Mouse (Mus musculus): Measurements from ENCODE around the gene Rasgrp3.
"Not testable (repeated sequence)": the region's sequence is repeated elsewhere in the genome, so short reads cannot be mapped to it uniquely, and the experiment has no call there.

The Rasgrp3 gene

DNA sequence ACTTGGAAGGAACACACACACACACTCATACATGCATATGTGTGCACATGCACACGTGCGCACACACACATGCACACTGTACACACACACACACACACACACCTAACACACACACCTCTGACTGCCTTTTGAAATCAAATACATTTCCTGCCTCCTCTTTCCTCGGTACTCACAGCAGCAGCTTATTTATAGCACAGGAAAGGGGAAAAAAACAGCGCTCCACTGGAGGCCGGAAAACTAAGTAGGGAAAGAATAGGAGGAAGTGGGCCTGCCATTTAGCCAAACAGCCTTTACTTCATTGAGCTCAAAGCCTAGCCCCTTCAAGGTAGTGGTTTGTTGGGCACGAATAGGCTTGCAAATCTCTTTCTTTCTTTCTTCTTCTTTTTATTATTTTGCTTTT, at the start of gene Rasgrp3:
TSS of gene Rasgrp3 (plus strand) at position 298 of the 400 bp plus-strand sequence.
- no peak for DNase-seq (ENCODE audit: low spot score)

DNA sequence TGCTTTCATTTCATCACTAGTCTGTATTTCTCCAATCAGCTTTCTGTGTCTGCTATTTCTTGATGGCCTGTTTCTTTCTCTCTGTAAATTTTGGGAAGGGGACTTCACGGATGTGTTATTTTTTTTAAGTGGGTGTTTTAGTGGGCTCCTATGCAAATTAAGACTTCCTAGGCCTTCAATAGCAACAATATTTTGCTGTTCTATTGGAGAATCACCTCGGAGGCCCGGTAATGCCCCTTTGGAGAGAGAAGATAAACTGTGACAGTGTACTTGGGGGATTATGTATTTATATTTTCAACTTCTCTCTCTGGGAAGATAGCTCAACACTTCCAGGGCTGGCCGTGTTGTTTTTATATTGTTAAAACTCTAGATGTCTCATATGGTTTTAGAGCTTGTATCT, 47.3 kb upstream of the Rasgrp3 start:
- DNase-seq (ENCODE audit: low spot score), result no peak

DNA sequence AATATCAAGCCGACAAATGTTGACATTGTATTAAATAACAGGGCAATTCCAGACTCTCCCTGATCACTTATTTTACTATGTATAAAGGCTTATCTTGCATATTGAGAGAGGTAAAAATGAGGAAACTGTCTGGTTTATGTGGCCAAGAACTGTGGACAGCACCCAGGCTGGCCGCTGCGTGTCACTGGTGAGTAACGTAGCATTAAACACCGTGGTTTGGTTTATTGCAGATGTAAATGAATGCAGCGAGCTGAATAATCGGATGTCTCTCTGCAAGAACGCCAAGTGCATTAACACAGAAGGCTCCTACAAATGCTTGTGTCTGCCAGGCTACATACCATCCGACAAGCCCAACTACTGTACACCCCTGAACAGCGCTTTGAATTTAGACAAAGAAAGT, 45.6 kb upstream of the Rasgrp3 start:
- DNase-seq (ENCODE audit: low spot score), result no peak

DNA sequence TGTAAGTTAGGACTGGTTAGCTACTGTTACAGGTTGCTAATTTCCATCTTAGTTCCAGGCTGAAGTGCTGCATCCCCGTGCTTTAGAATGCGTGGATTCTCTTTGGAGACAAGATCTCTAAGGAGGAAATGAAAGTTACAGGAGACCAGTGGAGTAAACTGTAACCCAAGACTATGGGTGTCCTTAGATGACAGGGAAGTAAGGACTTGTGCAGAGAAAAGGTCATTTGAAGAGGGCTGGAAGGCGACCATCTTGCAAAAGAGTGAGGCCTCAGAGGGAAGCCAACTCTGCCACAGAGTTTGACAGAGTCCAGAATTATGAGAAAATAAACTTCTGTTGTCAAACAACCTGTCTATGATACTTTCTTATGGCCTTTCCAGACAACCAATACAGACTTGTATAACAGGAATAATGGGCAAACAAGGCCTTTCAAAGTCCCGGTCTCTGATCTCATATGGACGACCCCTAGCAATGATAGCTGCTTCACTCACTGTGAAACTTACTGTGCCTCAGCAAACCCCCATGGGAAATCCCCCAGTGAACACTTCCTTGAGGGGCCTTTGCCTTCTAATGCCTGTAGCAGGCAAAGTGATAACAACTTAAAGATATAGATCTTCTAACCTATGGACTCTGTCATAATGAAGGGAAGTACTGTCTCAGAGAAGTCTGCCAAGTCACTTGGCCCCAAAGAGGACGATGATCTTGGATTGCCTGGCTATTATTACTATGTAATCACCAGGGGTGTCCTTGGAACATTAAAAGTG, 44.1 kb upstream of the Rasgrp3 start:
- no peak for DNase-seq (ENCODE audit: low spot score)

DNA sequence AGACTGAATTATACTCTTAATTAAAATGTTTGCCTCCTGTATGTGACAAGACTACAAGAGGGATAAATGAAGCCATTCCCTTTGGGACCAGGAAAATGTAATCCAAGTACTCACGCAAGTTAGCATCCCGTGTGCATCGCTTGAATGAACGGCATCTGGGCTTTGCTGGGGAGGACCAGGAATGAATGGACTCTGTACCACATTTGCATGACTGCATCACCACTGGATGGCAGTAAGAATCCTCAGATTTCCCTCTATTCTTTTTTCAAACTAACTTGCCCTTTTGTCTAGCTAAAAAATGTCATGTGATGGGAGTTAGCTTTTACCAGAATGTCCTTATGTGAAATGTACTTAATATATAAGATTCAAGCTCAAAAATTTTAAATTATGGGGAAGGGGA, 29.3 kb upstream of the Rasgrp3 start:
- no peak for DNase-seq (ENCODE audit: low spot score)

DNA sequence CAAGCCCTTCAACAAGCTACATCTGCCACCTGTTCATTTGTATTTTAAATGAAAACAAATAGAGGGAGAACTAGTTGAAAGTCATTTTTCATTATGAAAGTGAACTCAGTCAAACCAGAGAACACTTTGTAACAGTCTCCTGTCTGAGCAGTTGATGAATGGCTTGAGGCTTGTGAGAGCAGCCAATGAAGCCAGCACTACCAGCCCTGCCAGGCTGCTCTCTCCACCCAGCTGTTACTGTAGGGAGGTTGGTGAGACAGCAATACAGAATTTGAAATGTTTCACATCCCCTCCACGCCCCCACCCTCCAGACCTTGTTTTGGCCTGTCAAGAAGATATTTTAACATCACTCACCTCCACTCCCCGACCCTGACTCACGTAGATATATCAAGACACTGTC, 18.8 kb upstream of the Rasgrp3 start:
- no peak for DNase-seq (ENCODE audit: low spot score)

DNA sequence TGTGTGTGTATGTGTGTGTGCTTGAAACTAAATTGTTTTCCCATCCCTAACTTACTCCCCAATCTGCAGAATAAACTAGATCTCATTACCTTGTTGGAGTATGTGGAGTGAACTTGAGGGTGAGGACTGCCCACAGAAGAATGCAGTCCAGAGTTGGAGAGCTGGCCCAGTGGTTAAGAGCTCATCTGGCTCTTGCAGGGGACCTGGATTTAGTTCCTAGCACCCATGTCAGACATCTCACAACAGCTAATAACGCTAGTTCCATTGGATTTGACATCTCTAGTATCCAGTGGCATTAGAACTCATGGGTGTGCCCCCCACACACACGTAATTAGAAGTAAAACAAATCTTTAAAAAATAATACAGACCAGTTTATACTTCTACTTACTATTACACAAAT, 1.5 kb upstream of the Rasgrp3 start:
- no peak for DNase-seq (ENCODE audit: low spot score)

DNA sequence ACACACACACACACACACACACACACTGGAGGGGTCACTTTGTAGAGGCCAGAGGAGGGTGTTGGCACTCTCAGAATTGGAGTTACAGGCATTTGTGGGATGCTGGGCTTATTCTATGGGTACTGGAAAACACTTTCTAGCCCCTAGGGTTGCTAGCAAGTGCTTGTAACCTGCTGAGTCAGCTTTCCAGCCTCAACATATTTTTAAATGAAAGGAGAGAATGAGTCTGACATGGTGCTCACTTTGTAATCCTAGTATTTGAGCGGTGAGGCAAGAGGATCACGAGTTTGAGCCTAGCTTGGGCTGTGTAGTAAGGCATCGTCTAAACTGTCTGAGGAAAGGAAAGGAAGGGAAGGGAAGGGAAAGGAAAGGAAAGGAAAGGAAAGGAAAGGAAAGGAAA, 825 bp upstream of the Rasgrp3 start:
- no peak for DNase-seq (ENCODE audit: low spot score)

DNA sequence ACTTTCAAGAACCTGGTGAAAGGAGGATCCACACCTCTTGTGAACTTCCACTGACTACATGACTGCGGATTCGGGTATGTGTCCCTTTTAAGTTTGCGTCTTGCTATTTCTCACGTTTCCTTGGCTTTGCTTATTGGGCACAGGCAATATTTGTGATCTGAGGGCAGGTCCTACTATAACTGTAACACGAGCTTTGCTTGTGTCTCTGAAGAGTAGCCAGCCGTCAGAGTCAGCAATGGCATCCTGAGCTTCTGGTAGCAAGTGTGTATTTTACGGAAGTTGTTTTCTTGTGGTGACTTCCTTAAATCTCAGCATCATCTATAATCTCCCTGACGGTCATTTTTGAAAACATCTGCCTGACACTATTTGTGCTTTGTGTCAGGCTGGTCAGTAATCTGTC, 399 bp downstream of the Rasgrp3 start:
- DNase-seq (ENCODE audit: low spot score), result no peak

DNA sequence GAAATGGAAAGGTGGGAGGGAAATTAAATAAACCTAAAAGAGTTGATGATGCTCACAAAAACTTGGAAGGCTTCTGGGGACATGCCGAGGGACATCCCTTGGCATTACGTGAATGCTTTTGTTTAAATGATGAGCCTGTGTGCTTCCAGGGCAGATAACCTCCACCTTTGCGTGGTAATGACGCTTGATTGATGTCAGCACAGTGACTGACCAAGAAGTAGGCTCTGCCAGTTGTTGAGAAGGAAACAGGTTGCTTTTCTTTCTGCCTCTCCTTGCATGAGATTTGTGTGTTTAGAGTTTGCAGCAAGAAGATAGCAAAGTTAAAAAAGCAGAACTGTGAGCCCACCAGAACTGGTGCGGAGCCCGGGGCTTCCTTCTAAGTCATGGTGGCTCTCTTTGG, 1.1 kb downstream of the Rasgrp3 start:
- no peak for DNase-seq (ENCODE audit: low spot score)

DNA sequence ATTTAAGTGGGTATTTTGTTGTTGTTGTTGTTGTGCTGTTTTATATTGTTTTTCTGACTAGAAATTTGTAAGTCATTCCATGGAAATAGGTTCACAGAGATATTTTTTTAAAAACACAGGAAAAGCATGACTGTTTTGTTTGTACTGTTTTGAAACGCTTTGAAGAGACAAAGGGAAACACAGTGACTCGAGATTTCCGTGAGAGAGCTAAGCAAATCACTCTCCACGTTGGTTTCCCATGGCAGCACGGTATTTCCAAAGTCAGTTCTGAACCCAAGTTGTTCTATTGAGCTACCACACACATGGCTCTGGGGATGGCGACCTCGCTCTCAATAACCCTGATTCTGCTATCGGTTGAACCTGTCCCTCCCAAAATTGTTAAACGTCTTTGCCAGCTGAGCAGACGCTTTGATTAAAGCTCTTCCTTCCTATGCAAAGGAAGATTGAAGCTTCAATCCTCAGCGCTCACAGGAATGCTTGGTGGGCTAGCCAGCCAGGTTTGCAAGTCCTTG, 1.6 kb downstream of the Rasgrp3 start:
- no peak for DNase-seq (ENCODE audit: low spot score)

DNA sequence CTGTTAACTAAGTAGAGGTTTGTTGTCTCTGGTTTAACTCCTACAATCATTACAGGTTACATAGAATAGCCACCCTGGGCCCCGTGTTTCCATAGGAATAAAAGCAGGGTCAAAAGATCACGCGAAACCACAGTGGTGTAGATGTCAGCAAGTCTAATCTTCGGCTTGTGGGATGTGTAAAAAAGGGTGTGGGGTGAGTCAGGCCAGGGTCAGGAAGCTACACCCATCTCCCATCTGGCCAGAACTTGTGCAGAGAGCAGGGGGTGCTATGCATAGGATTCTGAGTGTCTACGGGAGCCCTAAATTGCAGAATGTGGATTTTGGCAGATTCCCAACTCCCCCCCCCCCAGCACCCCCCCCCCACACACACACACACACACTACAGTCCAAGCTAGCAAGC, 2.5 kb downstream of the Rasgrp3 start:
- no peak for DNase-seq (ENCODE audit: low spot score)

DNA sequence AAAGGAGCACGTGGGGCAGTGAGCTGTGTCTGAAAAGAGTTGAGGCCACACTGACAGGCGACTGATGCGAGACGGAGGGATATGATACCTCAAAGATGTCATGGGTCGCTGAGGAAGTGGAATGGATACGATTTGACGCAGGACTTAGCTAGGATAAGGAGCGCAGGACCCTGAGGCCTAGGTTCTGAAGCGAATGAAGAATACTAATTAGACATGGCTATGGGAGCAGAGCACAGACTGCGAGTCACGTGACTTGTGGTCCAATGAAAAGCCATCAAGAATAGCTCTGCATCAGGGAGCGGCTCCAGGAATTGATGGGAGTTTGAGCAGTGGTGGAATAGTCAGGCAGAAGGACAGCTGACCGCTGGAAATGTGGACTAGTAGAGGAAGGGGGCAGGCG, 3.4 kb downstream of the Rasgrp3 start:
- DNase-seq (ENCODE audit: low spot score), result no peak

DNA sequence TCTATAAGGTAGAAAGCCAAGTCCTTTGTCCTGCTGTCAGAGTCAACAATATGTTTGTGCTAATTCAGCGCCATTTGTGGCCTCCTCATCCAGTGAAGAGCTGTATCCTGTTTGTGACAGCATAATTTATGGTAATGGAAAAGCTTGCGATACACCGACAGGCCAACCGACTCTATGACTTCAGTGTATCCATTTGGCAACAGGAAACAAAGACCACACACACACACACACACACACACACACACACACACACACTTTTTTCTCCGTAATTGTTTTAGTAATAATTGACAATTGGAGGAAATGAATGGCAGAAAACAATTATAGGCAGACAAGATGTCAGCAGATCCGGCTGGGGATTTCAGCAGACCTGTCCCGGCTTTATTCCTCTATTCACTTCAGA, 4.9 kb downstream of the Rasgrp3 start:
- DNase-seq (ENCODE audit: low spot score), result no peak

DNA sequence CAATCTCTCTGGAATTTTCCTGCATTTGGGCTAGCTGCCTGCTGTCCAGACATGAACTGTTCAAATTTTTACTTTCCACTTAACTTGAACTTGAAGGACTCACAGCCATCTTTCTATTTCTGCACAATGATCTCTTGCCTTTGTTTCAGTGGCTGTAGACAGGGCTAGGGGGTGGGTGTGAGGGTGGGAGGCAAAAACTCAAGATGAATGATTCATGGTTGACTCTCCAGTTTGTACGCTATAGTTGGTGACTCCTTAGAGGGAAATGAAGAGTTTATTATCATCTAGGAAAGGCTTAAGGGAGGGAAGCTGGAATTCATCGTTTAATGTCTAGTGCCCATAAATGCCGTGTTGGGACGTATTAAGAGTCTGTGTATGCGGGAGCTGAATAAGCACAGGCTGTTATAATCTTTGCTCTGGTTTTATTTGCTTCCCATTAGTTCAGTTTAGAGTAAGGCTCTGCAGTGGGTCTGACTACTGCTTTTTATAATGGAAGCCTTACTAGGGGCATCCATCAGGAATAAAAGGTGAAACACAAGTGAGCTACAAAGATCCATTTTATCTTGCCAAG, 5.6 kb downstream of the Rasgrp3 start:
- DNase-seq (ENCODE audit: low spot score), result no peak

DNA sequence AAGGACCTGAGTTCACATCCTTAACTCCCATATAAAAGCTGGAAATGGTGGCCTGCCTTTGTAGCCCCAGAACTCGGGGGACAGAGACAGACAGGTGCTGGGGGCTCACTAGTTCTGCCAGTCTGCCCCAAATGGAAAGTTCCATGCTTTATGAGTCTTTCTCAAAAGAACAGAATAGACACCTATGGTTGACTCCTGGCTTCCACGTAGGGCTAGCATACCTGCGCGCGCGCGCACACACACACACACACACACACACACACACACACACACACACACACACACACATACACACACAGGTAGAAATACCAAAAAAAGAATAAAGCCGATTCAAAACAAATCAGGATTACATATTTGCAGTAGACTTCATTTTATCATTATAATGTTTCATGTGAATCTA, 6.7 kb downstream of the Rasgrp3 start:
- DNase-seq (ENCODE audit: low spot score), result no peak

DNA sequence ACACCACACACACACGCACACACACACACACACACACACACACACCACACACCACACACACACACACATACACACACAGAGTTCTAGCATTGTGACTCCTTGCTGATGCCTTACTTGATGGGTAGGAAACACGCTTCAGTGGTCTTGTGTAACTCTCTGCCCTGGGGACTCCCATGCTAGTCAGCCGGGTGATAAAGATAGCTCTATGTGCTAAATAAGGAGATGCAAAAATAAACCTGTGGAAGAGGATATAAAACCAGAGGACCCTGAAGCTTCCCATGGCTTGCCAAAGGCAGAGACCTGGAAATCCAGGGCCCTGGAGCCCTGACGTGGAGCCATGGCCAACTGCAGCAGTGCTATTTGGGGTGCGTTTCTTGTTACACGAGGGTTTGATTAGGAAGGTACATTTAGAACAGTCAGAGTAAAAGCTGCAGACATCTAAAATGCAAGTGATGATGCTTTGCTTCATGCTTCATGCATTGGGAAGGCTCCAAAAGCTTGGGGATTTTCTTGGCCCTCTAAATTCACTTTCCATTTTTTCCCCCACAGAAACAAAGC, 7.4 kb downstream of the Rasgrp3 start:
- no peak for DNase-seq (ENCODE audit: low spot score)

DNA sequence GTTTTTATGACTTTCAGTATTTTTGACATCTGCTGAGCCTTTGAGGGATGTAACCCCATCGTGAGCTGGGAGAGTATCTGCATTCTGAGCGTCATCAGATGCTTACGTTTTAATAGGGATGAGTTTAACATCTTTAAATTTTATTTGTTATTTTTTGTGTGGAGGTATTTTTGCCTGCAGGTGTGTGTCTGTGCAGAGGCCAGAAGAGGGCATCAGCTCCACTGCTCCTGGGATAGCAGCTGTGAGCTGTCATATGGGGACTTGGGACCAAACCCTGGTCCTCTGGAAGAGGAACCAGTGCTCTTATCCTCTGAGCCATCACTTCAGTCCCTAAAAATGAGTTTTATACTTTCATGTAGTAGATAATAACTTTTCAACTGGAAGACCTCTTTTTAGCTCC, 12.6 kb downstream of the Rasgrp3 start:
- DNase-seq (ENCODE audit: low spot score), result no peak

DNA sequence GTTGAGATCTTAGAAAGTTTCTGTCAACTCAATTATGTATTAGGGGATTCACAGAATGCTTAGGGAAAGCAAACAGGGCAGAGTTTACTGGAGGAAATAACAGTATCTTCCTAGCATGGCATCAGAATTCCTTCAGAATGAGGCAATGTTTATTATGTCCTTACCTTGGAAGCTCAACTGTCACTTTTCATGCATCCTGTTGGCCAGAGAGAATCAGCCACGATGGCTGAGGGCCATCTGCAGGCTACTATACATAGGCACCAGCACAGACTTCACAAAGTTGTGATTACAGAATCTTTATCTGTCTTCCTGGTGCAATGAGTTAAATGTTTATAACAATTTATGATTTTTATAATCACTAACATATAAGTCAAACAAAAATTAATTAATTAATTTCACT, 13.3 kb downstream of the Rasgrp3 start:
- no peak for DNase-seq (ENCODE audit: low spot score)

DNA sequence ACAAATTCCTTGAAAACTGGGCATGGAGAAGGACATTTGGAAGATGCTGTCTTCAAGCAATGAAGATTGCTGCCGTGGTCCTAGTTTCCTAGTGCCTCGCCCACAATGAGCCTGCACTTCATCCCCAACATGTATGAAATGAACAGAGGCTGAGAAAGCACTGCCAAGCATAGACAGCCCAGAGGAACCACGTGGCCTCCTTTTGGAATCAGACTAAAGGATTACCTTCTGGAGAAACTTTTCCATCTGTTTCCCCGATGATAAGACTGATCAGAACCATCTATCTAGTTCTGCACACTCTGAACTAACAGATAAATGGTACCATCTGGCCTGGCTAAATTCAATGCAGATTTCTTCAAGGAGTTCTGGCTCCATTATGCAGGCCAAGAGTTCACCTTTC, 16.6 kb downstream of the Rasgrp3 start:
- DNase-seq (ENCODE audit: low spot score), result no peak

DNA sequence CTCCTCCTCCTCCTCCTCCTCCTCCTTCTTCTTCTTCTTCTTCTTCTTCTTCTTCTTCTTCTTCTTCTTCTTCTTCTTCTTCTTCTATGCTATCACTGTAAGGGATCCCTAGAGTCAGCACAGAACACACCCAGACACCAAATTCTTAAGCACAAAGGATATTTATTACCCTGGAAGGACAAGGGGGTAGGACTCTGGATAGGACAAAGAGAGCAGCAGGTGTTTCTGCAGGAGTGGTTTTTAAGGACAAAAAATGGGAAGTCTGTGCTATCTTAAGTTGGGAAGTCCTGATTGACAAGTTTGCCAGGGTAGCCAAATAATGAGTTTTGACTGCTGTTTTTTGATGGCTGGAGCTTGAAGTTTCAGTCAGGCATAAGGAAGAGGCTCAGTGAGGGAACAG, 17.9 kb downstream of the Rasgrp3 start:
- DNase-seq (ENCODE audit: low spot score), result no peak

DNA sequence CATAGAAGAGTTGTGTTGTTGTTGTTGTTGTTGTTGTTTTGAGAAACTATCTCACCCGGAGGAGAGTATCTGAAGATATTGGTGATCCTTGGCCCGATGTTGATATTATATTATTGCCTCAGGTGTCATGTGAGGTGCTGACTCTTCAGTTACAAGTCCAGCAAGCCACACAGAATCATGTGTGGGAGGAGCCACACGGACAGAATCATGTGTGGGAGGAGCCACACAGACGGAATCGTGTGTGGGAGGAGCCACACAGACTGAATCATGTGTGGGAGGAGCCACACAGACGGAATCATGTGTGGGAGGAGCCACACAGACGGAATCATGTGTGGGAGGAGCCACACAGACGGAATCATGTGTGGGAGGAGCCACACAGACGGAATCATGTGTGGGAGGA, 20.4 kb downstream of the Rasgrp3 start:
- DNase-seq (ENCODE audit: low spot score), result not testable (repeated sequence)

DNA sequence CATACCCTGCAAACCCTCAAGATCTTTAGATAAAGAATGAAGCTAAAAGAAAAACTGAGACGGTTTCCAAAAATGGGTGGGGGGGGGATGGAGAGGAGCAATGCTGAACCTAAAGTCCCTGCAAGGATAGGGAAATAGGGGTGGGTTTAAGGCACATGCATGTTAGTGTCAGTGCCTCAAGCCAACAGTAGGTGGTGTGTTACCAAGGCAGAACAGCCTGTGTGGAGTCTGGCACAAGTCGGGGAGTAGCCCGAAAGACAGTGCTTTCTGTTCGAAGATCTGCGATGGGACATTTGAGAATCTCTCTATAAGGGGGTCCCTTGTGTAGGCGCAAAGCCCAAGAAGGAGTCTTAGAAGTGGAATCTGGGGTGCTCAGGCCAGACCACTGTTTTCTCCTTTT, 24.9 kb downstream of the Rasgrp3 start:
- no peak for DNase-seq (ENCODE audit: low spot score)

DNA sequence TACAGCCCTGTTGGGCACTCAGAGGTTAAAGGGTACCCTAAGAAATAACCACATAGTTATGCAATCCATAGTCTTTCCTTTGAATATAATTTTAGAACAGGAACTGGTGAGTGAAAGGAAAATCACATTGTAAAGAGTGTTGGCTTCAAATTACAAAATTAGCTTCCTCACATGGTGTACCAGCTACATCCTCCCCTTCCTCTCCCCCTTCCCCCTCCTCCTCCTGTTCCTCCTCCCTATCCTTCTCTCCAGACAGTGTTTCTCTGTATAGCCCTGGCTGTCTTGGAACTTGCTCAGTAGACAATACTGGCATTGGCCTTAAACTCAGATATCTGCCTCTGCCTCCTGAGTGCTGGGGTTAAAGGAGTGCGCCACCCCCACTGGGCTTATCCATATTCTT, 26.1 kb downstream of the Rasgrp3 start:
- DNase-seq (ENCODE audit: low spot score), result no peak
